Mouse (Mus musculus) thymus, postnatal 0 days (tissue): ENCODE results near the gene Krt80. TPM values are rescaled to one million over a fixed set of nuclear protein-coding genes. Genes with fewer than 3 reads are reported as not detected.

Experiments
- DNase-seq: peaks from one replicate; pipeline ENCODE4 v3.0.0-alpha.2; 2015; ENCODE audit warnings: low spot score
- polyA plus RNA-seq: library from polyadenylated mRNA; unstranded; fragments of >200 nt; fragmentation: Nextera tagmentation; extraction: Ambion mirVana; gene quantifications from 2 replicates; pipeline ENCODE4 v1.2.1, GENCODE M21; 2015

Krt80 gene
- polyA plus RNA-seq, 1 experiment from 2014 or later: 0.65 TPM

GRCm38 (mm10) chr15:101375956-101376775, 6.2 kb upstream of the Krt80 start:
- no peak for DNase-seq

DNA sequence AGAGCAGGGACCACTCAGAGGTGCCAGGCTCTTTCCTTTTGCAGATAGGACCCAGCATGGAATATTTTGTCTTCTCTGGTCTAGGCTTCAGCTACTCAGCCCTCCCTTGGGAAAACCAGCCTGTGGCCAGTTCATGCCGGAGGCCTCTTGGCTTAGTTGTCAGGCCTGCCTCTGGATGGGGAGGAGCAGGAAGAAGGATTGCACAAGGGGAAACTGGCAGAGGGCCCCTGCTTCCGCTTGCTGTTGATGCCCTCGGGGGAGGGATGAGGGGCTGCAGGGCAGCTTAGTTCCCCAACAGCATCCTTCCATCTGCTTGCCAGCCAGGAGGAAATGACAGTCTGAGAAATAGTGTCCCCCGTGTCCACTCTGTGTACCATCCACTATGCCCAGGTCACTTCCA, 4.9 kb upstream of the Krt80 start:
- DNase-seq: no peak

- DNase-seq: no peak
Measured at GRCm38 (mm10) chr15:101373286-101373898, 3.4 kb upstream of the Krt80 start.

DNA sequence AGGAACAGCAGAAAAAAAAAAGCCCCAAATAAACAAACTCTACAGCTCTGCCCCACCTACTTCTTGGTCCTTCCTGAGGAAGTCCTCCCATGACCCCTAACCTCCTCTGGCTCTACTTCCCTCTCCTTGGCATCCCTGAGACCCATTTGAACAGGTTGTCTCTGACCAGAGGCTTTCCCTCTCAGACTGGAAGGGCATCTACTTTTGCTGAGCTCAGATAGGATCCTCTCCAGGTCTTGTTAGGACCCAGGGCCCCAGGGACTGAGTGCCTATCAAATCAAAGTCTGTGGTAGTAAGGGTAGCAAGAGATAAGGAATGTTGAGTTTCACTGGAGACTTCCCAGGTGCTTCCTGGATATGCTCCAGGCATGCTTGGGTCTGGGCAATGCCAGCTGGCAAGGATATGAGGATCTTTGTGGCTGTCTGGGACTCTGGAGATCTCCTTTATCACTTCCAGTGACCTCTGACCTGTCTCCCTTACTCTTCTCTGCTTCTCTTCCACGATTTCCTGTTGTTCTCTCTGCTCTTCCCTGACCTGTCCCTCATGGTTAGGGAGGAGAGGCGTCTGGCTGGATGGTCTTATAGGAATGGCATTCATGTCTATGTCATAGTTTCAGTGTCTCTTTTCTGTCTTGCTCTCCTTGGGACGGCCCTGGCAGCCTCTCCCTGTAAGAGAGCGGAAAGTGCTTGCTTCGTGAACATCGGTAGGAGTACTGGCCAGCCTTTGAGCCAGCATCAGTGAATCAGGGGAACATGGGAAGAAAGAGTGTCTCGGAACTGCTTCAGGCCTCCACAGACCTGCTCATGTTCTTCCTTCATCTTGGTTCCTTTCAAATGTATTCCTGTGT, 2.4 kb upstream of the Krt80 start:
- no peak for DNase-seq

DNA sequence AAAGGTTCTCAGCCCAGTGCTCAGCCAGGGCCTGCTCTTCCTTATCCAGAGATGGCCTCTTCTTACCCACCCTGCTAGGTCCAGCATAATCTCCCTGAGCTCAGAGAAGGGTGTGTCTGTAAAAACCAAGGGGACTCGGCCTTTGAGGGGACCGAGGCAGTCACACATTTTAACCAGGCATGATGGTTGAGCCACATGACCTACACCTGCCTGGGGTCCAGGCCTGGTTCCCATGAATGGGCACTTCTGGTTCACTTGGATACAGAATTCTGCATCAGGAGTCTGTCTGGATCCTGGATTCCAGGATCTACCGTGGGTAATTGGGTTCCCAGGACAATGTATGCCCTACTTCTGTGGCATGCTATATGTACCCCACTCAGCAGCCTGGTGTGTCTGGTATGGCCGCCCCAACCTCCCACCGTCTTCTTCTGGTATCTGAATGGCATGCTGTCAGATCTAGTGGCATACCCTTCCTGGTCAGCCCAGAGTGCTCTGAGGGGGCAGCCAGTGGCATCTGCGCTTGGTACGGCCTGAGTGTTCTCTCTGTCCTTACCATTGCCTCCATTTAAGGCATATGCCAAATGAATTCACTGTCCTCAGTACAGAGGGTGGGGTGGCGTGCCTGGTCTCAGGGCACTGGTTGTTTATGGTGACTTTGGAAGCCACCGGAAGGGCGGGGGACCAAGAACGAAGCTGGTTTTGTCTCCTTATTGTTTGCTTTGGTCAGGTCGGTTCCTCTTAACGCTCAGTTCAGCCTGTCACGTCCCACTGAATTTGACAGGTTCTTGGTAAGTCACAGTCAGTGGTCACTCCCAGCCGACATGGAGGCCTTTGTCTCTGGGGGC, 1.4 kb upstream of the Krt80 start:
- DNase-seq: no peak

DNA sequence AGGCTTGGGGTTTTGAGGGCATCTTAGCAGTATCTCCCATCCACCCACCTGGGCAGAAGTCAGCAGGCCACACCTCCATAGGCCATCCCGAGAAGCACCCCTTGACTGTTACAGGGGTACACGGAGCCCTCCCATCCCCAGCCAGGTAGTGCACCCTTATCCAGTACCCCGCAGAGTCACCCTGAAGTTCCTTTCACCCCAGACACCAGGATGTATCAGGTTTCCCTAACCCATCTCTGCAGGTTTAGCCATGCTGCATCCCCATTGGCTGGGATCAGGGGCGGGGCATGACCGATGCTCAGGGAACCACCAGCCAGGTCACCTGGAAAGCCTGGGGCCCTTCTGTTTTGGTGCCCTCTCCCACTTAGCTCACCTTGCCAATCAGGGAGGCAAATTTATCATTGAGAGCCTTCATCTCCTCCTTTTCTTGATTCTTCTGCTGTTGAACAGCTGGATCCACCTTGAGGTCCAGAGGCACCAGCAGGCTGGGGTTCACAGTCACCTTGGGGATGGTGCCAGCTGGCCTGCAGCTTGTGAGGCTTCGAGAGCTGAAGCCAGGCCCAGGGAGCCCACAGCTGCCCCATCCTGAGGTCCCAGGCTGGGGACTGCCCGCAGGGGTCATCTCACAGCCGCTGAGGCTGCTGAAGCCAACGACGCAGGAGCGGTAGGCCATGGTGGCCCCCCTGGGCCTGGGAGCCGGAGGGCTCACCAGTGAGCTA, 421 bp downstream of the Krt80 start:
- no peak for DNase-seq

DNA sequence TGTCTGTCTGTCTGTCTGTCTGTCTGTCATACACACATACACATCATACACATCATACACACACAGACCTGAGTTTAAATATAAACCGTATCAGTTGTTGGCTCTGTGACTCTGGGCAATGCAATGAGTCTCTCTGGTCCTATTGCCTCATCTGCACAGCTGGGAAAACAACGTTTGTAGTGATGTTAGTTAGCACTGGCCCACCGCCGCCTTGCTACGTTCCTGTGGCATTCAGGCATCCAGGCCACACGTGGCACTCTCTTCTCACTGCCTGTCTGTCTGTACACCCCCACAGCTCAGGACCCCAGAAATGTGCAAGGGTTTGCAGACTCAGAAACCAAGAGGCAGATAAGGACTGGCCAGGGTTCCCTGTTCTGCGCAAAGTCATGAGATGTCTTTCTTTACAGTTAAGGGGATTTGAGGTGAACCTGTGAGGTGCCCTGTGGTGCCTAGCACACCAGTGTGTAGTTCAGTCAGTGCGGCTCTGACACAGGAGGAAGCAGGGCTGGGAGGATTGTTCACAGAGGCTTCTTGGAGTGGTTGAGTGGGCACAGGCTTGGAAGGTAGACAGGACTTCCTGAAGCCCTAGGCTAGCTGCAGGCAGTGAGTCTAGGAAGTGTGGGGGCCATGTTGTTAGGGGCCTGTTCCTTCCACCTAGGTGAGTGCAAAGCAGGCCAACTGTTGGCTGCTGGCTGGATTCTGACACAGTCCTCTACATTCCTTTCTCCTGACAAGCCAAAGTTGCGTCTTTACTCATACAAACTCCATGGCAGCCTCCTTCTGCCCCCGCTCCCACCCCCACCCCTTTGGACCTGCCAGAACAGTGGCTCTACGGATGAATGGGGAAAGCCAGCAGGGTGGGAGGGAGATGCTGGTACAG, 1.2 kb downstream of the Krt80 start:
- DNase-seq: no peak

- DNase-seq: no peak
Measured at GRCm38 (mm10) chr15:101368015-101368414, 1.9 kb downstream of the Krt80 start.

- DNase-seq: no peak
Measured at GRCm38 (mm10) chr15:101367497-101367896, 2.5 kb downstream of the Krt80 start.

GRCm38 (mm10) chr15:101366926-101367325, 3.0 kb downstream of the Krt80 start:
- DNase-seq: no peak

GRCm38 (mm10) chr15:101366482-101366881, 3.5 kb downstream of the Krt80 start:
- no peak for DNase-seq

DNA sequence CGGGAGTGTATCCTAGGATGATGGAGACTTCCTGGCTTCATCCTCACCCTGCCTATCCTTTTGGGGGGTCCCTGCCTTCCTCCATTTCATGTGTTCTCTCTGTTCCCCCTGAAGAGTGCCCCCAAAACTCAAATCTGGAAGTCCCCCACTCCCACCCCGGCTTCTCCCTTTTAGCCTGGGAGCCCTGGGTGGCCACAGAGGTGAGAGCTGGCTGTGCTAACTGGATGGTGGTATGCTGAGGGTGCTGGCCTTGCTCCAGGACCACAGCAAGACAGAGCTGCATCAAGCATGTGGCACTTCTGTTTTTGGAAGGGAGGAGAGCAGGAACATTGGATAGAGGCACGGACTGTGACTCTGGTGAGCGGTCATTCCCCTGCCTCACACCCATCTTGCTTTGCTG, 4.2 kb downstream of the Krt80 start:
- DNase-seq: no peak

GRCm38 (mm10) chr15:101364891-101365671, 4.9 kb downstream of the Krt80 start:
- DNase-seq: no peak

- DNase-seq: no peak
Measured at GRCm38 (mm10) chr15:101364425-101364824, 5.5 kb downstream of the Krt80 start.

DNA sequence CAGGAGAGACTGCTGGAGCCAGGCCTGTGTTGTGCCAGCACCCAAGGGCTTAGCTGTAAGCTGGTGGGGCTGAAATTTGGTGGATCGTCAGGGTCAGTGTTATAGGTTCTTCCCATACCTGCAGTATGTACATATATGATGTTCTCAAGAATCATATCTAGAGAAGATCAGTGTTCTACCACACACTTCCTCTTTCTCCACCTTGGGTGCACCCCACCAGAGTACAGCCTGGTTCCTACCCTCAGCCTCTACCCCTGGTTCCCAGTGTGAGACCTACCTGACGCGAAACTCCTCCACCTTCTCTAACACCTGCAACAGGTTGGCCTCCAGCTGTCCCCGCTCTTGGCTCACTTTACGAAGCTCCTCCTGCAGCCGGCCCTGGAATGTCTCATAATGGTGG, 6.0 kb downstream of the Krt80 start:
- DNase-seq: no peak

- no peak for DNase-seq
Measured at GRCm38 (mm10) chr15:101362393-101363010, 7.5 kb downstream of the Krt80 start.

DNA sequence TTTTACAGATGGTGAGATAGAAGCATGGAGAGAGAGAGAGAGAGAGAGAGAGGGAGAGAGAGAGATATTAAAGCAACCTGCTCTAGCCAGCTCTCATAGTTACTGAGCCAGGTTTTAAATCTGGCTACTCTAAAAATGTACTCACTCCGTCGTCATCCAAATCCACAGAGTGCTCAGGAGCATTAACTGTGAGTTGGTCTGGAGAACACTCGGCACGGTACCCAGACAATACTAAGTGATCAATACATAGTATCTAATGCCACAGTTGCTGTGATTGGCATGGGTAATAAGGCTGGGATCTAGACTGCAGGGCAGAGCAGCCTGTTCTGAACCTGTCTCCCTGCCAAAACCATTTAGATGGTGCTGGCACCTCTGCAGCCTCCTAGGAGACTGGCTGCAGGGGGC, 14.6 kb downstream of the Krt80 start:
- DNase-seq: no peak
